Mouse (Mus musculus): ENCODE measurements at regions not wholly inside any gene's neighbourhood (a gene's known extent, or its start where the extent isn't known, plus 50 kb on each side); places are given as distances from the start of the nearest gene placed in this dataset.

GRCm38 (mm10) chr5:24255421-24255820 is 90.7 kb downstream of the Nupl2 start:
- TF ChIP-seq POLR2A (IDR thresholded peaks at IDR 0.05; ENCODE audit: low read depth, low read length) = no peak
- no peak for TF ChIP-seq CTCF (IDR thresholded peaks at IDR 0.05; ENCODE audit: extremely low read depth, insufficient read depth, insufficient read length, insufficient replicate concordance)
